Mouse (Mus musculus): ENCODE data around the gene Ppp1r10. TPM values are rescaled to one million over a fixed set of nuclear protein-coding genes. Genes with fewer than 3 reads are reported as not detected.

The Ppp1r10 gene
- polyA plus RNA-seq, 1 experiment, result 33.1 TPM

DNA sequence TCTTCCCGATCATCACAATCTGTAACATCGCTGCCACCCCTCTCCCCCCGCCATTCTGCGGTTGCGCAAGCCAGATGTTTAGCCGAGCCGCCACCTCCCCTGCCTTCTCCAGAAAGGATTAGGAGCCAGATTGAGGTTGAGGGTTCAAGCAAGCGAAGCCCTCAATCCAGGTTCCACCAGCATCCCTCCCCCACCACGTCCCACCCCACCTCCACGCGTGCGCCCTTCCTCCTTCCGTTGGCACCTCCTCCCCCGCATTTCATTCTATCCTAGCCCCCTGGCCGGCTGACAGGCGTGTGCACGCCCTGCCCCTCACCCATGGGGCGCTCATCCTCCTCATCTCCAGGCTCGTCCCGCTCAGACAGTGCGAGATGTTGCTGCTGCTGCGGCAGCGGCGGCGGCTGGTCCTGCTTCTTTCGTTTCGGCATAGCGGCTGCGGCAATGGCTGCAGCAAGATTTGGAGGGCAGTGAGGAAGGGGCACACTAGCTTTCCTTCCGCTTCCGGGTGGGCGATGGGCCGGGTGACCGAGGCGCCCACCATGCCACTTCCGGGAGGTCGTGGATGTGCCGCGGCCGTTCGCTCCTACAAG lies 62.7 kb downstream of the Ppp1r10 start:
- Histone ChIP-seq H3K4me3 (ENCODE audit: insufficient read depth, poor library complexity, severe bottlenecking) (peak overlapping the region; percentile 89), H3K79me2 (ENCODE audit: control insufficient read depth, insufficient read depth) (peaks cover 61% of the 10 kb centered on the region), H3ac (ENCODE audit: control insufficient read depth, insufficient read length, low read depth) (peak overlapping the region; percentile 93), H3K36me3 (ENCODE audit: control insufficient read depth, insufficient read depth) (peaks cover 48% of the 10 kb centered on the region), H3K27me3 (ENCODE audit: control insufficient read depth, insufficient read depth, insufficient read length) (no peaks in the 10 kb centered on the region), H3K79me3 (ENCODE audit: low read depth) (peaks cover 26% of the 10 kb centered on the region)
- TF ChIP-seq CTCF (IDR thresholded peaks at IDR 0.05; ENCODE audit: control insufficient read depth, insufficient read depth, insufficient read length) (no peak), MAX (IDR thresholded peaks at IDR 0.05) (no peak), MYOG (IDR thresholded peaks at IDR 0.05; ENCODE audit: control insufficient read depth, extremely low read depth, insufficient read length) (no peak), CEBPB (IDR thresholded peaks at IDR 0.05; ENCODE audit: low read depth) (peak; percentile 73)

DNA sequence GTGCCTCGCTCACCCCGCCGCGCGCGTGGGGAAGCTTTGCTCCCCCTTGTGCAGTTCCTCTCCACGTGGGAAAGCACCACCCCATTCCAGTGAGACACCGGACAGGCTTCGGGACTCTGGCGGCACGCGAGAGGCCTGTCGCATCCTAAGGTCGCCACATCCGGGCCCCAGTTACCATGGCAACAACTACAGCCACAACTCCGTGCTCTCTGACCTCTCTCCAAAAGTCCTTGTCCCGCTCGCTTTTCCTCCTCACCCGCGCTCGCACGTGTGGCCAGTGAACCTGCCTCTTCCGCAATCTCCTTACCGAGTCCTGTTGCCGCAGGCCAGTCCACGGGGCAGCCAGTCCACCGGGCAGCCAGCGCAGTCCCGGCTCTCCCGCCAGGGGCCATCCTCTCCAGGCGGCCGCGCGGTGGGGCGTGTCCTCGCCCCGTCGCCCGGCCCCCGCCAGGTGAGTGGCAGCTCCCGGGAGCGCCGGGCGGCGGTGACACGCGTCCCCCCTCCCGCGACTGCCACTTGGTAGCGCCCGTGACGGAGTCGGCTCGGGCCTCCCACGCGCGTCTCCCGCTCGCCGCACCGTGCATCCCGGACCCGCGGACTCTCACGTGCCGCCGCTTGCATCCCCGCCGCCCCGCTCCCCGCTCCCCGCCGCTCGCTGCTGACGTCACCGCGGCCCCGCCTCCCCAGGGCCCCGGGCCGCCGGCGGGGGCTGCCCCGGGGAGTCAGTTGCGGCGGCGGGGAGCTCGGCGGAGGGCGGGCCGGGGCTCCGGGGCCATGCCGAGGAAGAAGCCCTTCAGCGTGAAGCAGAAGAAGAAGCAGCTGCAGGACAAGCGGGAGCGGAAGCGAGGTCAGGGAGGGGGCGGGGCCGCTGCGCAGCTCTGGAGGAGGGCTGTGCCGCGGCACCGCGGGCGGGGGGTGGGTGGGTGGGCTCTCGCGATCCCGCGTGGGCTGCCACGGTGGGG lies 63.4 kb downstream of the Ppp1r10 start, which contains the start of the genes Gnl1 and Prr3:
Gene Gnl1, plus strand, starts transcription at position 451 of the 962 bp plus-strand sequence.
Gene Prr3, minus strand, starts transcription at position 836 of the 962 bp plus-strand sequence.
- Histone ChIP-seq H3K79me2 (ENCODE audit: control insufficient read depth, insufficient read depth) (peaks cover 56% of the 10 kb centered on the region), H3K36me3 (ENCODE audit: control insufficient read depth, insufficient read depth) (peaks cover 46% of the 10 kb centered on the region), H3K27me3 (ENCODE audit: control insufficient read depth, insufficient read depth, insufficient read length) (no peaks in the 10 kb centered on the region), H3K79me3 (ENCODE audit: low read depth) (peaks cover 26% of the 10 kb centered on the region), H3K4me3 (ENCODE audit: insufficient read depth, poor library complexity, severe bottlenecking) (peak within 1 kb of the TSS; percentile 89), H3ac (ENCODE audit: control insufficient read depth, insufficient read length, low read depth) (peak within 1 kb of the TSS; percentile 95)
- TF ChIP-seq USF1 (IDR thresholded peaks at IDR 0.05; ENCODE audit: low read depth) (no peak), MAX (IDR thresholded peaks at IDR 0.05) (peak; percentile 86)

DNA sequence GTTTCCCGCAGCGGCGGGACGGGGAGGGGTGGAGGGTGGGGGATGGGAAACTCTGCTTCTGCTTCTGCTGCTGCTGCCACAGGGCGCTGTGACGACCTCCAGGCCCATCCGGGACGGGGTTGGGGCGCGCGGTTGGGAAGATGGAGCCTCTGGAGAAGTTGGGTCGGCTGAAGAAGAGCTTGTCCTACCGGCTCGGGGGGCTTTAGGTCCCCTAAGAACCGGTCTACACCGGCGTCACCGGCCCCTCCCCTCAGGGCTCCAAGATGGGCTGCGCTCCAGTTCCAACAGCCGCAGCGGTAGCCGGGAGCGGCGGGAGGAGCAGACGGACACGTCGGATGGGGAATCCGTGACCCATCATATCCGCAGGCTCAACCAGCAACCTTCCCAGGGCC lies 64.1 kb downstream of the Ppp1r10 start:
- Histone ChIP-seq H3K79me3 (ENCODE audit: low read depth) (peaks cover 25% of the 10 kb centered on the region), H3K27me3 (ENCODE audit: control insufficient read depth, insufficient read depth, insufficient read length) (no peaks in the 10 kb centered on the region), H3K36me3 (ENCODE audit: control insufficient read depth, insufficient read depth) (peaks cover 43% of the 10 kb centered on the region), H3K79me2 (ENCODE audit: control insufficient read depth, insufficient read depth) (peaks cover 50% of the 10 kb centered on the region), H3ac (ENCODE audit: control insufficient read depth, insufficient read length, low read depth) (peak overlapping the region; percentile 95), H3K4me3 (ENCODE audit: insufficient read depth, poor library complexity, severe bottlenecking) (peak overlapping the region; percentile 89)
- TF ChIP-seq CTCF (IDR thresholded peaks at IDR 0.05; ENCODE audit: control insufficient read depth, insufficient read depth, insufficient read length), result no peak
- TF ChIP-seq MYOG (IDR thresholded peaks at IDR 0.05; ENCODE audit: control insufficient read depth, extremely low read depth, insufficient read length), result no peak
- no peak for TF ChIP-seq MAX (IDR thresholded peaks at IDR 0.05)
- TF ChIP-seq FOSL1 (IDR thresholded peaks at IDR 0.05; ENCODE audit: insufficient read depth, low read length, poor library complexity, severe bottlenecking), result no peak
- TF ChIP-seq CEBPB (IDR thresholded peaks at IDR 0.05; ENCODE audit: low read depth), result no peak
- TF ChIP-seq USF1 (IDR thresholded peaks at IDR 0.05; ENCODE audit: low read depth), result no peak
- TF ChIP-seq MYOD1 (IDR thresholded peaks at IDR 0.05; ENCODE audit: control insufficient read depth, insufficient read length, low read depth), result no peak

DNA sequence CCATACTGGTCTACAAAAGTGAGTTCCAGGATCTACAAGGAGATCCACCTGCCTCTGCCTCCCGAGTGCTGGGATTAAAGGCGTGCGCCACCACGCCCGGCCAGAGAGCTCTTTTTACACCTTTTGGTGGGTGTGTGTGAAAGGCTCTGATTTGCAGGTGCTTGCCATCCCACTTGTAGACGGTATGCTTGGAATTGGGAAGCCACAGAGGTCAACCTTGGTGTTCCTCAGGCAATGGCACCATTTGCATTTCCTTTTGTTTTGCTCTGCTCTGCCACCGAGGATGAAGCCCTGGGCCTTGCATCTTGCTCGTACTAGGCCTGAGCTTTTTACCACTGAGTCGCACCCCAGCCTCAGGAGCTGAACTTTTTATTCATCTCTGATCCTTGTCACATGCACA lies 65.5 kb downstream of the Ppp1r10 start:
- Histone ChIP-seq H3ac (ENCODE audit: control insufficient read depth, insufficient read length, low read depth) (peak overlapping the region; percentile 3), H3K36me3 (ENCODE audit: control insufficient read depth, insufficient read depth) (peaks cover 33% of the 10 kb centered on the region), H3K79me2 (ENCODE audit: control insufficient read depth, insufficient read depth) (peaks cover 39% of the 10 kb centered on the region), H3K4me3 (ENCODE audit: insufficient read depth, poor library complexity, severe bottlenecking) (no peak overlapping the region), H3K79me3 (ENCODE audit: low read depth) (peaks cover 25% of the 10 kb centered on the region), H3K27me3 (ENCODE audit: control insufficient read depth, insufficient read depth, insufficient read length) (no peaks in the 10 kb centered on the region)
- no peak for TF ChIP-seq CTCF (IDR thresholded peaks at IDR 0.05; ENCODE audit: control insufficient read depth, insufficient read depth, insufficient read length)
- TF ChIP-seq MYOD1 (IDR thresholded peaks at IDR 0.05; ENCODE audit: control insufficient read depth, insufficient read length, low read depth), result no peak
- TF ChIP-seq FOSL1 (IDR thresholded peaks at IDR 0.05; ENCODE audit: insufficient read depth, low read length, poor library complexity, severe bottlenecking), result no peak
- TF ChIP-seq CEBPB (IDR thresholded peaks at IDR 0.05; ENCODE audit: low read depth), result no peak
- TF ChIP-seq MYOG (IDR thresholded peaks at IDR 0.05; ENCODE audit: control insufficient read depth, extremely low read depth, insufficient read length), result no peak
- no peak for TF ChIP-seq USF1 (IDR thresholded peaks at IDR 0.05; ENCODE audit: low read depth)
- no peak for TF ChIP-seq MAX (IDR thresholded peaks at IDR 0.05)

Small RNA genes lying within 50 kb of the gene (microRNA-seq; reads per million reads assigned to microRNA genes)
- 5.3 reads per million, percentile 53 among the genes with 10 or more reads in this experiment for gene Gm28033 (ENCODE audit: borderline microRNAs expressed)
- gene Mir1894 (ENCODE audit: borderline microRNAs expressed), result not detected
- 72.7 reads per million, percentile 72 among the genes with 10 or more reads in this experiment for gene Mir877 (ENCODE audit: borderline microRNAs expressed)

Other genes with a start within 250 kb of the Ppp1r10 start
- gene Vars2, start 248.8 kb upstream of the Ppp1r10 start, polyA plus RNA-seq (2012; fragmentation: generic; extraction: Trizol), result 12.6 TPM
- 40.6 TPM for gene Gtf2h4, start 242.7 kb upstream of the Ppp1r10 start, polyA plus RNA-seq (2012; fragmentation: generic; extraction: Trizol)
- 56.6 TPM for gene Ddr1, start 211.8 kb upstream of the Ppp1r10 start, polyA plus RNA-seq (2012; fragmentation: generic; extraction: Trizol)
- 55.2 TPM for gene Ier3, start 94.8 kb upstream of the Ppp1r10 start, polyA plus RNA-seq (2012; fragmentation: generic; extraction: Trizol)
- gene Flot1, start 93.2 kb upstream of the Ppp1r10 start, polyA plus RNA-seq (2012; fragmentation: generic; extraction: Trizol), result 57.2 TPM
- gene Tubb5, start 78.1 kb upstream of the Ppp1r10 start, polyA plus RNA-seq (2012; fragmentation: generic; extraction: Trizol), result 1,881 TPM
- 16.6 TPM for gene Mdc1, start 74.9 kb upstream of the Ppp1r10 start, polyA plus RNA-seq (2012; fragmentation: generic; extraction: Trizol)
- gene Nrm, start 55.1 kb upstream of the Ppp1r10 start, polyA plus RNA-seq (2012; fragmentation: generic; extraction: Trizol), result 25.5 TPM
- 84.2 TPM for gene Ppp1r18, start 50.8 kb upstream of the Ppp1r10 start, polyA plus RNA-seq (2012; fragmentation: generic; extraction: Trizol)
- gene Dhx16, start 36.6 kb upstream of the Ppp1r10 start, polyA plus RNA-seq (2012; fragmentation: generic; extraction: Trizol), result 42.4 TPM
- 36.0 TPM for gene 2310061I04Rik, start 19.0 kb upstream of the Ppp1r10 start, polyA plus RNA-seq (2012; fragmentation: generic; extraction: Trizol)
- gene Atat1, start 6.4 kb upstream of the Ppp1r10 start, polyA plus RNA-seq (2012; fragmentation: generic; extraction: Trizol), result 13.1 TPM
- gene Mrps18b, start within 50 bp of the Ppp1r10 start, polyA plus RNA-seq (2012; fragmentation: generic; extraction: Trizol), result 153 TPM
- gene Abcf1, start 53.3 kb downstream of the Ppp1r10 start, polyA plus RNA-seq (2012; fragmentation: generic; extraction: Trizol), result 82.6 TPM
- gene Gnl1, start 63.4 kb downstream of the Ppp1r10 start, polyA plus RNA-seq (2012; fragmentation: generic; extraction: Trizol), result 71.7 TPM
- gene Prr3, start 63.8 kb downstream of the Ppp1r10 start, polyA plus RNA-seq (2012; fragmentation: generic; extraction: Trizol), result 13.7 TPM
- gene H2-T24, start 104.1 kb downstream of the Ppp1r10 start, polyA plus RNA-seq (2012; fragmentation: generic; extraction: Trizol), result 0.16 TPM
- 7.0 TPM for gene H2-T23, start 116.4 kb downstream of the Ppp1r10 start, polyA plus RNA-seq (2012; fragmentation: generic; extraction: Trizol)
- gene H2-T22, start 126.3 kb downstream of the Ppp1r10 start, polyA plus RNA-seq (2012; fragmentation: generic; extraction: Trizol), result 21.7 TPM
- not detected for gene Gm6034, start 126.5 kb downstream of the Ppp1r10 start, polyA plus RNA-seq (2012; fragmentation: generic; extraction: Trizol)
- gene Gm11127, start 141.9 kb downstream of the Ppp1r10 start, polyA plus RNA-seq (2012; fragmentation: generic; extraction: Trizol), result 0.18 TPM
- gene Gm19684, start 205.2 kb downstream of the Ppp1r10 start, polyA plus RNA-seq (2012; fragmentation: generic; extraction: Trizol), result not detected
- gene Gm7030, start 213.0 kb downstream of the Ppp1r10 start, polyA plus RNA-seq (2012; fragmentation: generic; extraction: Trizol), result not detected